Mouse (Mus musculus): ENCODE data around the gene Tcl1.
"Not testable (repeated sequence)": the region's sequence is repeated elsewhere in the genome, so short reads cannot be mapped to it uniquely, and the experiment has no call there.

Gene Tcl1

DNA sequence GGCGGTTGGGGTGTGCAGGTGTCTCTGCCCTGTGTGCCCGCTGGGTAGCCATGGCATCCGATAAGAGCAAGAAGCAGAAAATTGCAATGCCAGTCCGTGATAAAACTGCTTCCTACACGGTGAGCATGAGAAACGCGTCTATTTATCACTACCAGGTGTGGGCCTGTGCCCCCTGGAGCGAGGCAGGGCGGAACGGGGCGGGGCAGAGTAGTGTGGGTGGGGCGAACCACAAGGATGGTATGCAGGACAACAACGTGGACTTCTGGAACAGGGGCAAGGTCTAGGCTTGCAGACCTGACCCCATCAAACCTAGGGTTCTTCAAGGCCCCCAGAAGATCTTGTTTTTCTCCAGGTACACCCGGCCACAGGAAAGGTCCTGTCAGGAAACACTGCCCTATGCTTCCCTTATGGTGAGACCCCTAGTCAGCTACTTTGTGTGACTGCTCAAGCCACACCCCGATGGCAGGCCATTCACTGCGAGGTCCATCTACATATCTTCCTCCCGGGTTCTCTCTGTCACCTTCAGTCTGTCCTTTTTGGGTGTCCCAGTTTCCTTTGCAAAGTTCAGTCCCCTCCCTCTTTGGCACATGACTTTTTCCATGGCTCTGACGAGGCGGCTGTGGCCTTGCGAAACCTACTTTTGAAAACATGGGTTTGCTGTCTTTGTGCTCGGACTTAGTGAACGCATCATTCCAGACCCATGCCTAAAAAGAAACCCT is at the start of gene Tcl1:
Tcl1 (minus strand) TSS at position 193 of the 719 bp plus-strand sequence.
- DNase-seq: no peak

DNA sequence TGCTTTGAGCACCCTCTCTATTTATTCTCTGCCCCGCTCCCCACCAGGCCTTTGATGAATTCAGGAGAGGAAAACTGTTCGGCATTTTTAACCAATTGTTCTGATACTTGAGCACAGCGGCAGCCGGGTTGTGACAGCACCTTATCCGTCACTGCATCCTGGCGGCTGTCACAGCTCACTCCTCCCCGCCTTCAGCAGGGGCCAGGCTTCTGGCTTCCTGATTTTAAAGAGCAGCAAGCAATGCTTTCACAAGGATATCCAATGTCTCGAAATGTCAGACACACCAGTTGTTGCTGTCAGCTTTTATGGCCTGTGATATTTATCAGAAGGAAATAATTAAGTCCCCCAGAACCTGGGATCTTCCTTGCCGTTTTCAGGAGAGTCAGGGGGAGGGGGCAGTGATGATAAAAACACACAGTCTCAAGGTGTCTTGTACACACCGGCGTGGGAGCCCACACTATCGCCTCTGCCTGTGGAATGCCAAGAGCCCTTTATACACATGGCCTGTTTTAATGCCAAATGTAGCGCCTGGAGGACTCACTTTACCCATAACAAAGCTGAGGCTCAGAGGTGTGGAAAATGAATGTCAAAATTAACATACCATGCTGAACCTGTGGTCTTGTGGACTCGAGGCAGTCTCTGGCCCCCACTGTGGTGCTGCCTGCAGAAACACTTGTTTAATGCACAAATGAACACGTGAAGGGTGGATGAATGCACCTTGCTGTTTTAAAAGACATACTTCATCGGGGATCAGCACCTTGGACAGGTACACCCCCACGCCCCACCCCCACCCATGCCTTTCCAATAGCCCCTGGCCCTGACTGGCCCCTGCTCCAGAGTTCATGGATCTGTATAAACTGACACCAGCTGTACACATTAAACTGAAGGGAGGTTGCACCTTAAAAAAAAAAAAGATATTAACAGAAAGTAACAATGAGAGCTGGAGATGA is 48.7 kb upstream of the Tcl1 start:
- no peak for DNase-seq

DNA sequence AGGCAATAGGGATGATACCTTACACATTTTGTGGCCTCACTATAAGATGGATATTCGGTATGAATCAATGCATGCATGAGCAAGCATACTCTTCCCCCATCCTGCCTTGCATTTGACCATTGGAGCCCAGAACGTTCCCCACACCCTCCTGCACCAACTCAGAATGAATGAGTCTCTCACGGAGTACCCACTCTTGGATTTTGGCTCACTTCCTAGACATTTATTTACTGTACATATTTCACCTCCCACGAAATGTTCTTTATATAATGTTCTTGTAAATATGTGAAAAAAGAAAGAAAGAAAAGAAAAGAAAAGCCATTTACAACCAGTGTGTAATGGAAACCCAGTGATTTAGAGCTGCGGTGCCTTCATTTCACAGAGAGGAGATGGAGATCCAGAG is 44.5 kb upstream of the Tcl1 start:
- DNase-seq: no peak

DNA sequence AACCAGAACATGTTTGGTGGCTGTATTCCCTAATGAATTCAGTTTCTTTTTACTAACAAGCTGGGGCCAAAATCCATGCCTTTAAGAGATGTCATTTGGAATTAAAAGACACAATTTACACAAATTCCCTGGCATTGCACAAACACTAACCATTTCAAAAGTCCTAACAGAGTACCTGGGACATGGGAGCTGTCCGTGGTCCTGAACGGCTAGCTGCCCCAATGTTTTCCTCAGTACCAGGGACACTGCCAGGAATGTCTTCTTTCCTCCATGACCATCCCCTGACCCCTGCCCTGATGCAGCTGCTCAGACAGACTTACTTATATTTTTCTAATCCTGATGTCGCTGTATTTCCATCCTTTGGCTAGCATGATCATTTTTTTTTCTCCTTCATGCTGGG is 43.5 kb upstream of the Tcl1 start:
- peak; percentile 76 for DNase-seq

DNA sequence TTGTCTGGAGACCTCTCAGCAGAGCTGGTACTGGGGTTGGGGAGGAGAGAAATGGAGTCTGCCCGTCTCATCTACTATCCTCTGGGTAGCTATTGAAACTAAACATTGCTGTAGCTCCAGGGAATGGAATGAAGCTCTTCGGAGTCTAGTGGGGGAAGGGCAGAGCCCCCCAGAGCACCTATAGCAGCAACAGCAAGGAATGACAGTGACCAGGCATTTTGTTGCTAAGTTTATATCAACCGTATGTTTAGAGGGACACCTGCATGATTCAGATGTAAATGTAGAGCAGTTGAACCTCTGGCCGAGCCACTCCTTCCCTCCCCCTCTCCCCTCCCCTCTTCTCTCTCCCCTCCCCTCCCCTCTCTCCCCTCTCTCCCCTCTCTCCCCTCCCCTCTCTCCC is 36.6 kb upstream of the Tcl1 start:
- DNase-seq: no peak

DNA sequence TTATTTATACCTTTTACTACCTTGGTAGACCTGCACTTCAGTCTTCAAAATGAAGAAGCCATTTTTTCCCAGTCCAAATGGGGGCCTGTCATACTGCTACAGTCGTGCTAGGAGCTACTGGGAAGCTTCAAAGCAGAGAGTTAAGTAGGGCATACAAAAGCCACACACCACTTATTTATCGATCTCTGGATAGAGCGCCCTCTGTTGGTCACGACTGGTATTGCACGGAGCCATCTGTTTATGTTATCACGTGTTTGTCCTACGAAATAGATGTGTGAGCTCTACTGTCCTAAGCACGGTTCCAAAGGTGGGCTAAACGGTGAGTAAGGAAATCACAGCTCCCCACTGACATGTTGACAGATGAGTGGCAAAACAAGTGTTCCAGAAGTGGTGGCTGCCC is 36.2 kb upstream of the Tcl1 start:
- no peak for DNase-seq

DNA sequence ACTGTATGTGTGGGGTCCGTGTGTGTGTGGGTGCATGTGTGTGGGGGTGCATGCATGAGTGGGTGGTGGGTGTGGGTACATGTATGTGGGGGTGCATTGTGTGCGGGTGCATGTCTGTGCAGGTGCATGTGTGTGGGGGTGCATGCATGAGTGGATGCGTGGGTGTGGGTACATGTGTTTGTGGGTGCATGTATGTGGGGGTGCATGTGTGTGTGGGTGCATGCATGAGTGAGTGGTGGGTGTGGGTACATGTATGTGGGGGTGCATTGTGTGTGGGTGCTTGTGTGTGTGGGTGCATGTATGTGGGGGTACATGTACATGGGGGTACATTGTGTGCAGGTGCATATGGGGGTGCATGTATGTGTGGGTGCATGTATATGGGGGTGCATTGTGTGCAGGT is 31.2 kb upstream of the Tcl1 start:
- DNase-seq: no peak

DNA sequence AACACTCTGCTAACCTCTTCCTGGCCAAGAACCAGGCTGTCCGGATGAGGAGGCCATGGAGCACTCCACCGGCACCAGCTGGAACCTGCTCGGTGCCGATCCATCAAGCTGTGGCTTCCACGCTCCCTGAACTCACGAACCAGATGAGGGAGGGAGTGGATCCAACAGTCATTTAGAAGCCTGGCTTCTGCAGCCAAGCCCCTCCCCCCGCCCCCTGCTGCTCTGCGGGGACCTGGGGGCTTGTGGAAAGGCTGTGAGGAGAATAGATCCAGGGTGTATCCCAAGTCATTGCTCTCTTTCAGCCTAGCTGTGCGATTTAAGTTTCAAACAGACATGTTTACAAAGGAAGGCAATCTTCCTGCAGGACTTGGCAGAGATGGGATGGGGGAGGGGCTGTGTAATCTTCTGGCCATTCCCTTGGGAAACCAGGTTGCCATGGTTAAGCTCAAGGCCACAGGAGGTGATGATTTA is 26.2 kb upstream of the Tcl1 start:
- peak; percentile 47 for DNase-seq

DNA sequence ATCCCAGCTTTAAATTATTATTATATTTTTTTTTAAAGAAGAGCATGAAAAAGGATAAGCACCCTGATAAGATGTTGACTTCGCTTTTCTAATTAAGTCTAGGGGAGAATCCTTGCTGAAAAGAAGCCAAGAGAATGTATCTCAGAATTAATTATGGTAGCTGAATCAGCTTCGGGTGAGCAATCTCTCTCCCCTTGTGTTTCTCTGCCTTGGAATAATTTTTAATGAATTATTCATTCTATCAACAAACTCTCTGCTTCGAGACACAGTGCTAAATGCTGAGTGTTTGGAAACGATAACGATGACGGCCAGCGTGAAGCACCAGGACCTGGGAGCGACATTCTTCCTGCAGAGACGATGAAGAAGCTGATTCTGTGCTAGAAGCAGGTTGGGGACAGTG is 16.5 kb upstream of the Tcl1 start:
- DNase-seq: no peak

DNA sequence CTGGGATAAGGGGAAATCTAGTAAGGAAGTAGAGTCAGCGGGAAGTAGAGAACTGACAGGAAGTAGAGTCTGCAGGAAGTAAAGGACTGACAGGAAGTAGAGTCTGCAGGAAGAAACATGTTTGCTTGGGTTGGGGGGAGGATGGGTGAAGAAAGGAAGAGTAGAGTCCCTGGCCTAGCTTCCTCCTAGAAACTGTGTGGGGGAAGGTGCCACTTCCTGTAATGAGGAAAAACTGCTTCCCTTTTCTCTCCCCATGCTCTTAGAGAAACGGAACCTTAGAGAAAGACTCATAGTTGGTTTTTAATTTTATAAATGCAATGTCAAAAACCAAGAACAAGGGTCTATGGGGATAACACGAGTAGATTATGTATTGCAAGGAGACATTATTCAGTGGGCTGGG is 12.5 kb upstream of the Tcl1 start:
- DNase-seq: no peak

DNA sequence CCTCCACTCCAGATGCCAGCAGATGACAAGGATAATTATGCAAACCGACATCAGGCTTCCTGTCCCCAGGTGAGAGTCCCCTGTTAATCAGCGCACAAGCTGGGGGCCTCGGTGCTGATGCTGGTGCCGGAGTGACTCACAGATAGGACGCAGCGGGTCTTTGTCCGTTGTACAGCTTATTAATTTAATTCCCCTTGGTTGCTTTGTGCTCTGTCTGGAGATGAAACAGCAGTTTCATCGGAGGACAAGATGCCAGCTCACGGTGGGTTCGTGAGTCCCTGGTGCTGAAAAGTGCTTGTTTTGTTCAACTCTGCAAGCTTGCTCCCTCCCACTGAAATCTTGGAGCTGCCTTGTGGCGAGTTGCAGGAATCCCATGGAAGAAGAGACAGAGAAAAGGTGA is 11.8 kb upstream of the Tcl1 start:
- DNase-seq: no peak

DNA sequence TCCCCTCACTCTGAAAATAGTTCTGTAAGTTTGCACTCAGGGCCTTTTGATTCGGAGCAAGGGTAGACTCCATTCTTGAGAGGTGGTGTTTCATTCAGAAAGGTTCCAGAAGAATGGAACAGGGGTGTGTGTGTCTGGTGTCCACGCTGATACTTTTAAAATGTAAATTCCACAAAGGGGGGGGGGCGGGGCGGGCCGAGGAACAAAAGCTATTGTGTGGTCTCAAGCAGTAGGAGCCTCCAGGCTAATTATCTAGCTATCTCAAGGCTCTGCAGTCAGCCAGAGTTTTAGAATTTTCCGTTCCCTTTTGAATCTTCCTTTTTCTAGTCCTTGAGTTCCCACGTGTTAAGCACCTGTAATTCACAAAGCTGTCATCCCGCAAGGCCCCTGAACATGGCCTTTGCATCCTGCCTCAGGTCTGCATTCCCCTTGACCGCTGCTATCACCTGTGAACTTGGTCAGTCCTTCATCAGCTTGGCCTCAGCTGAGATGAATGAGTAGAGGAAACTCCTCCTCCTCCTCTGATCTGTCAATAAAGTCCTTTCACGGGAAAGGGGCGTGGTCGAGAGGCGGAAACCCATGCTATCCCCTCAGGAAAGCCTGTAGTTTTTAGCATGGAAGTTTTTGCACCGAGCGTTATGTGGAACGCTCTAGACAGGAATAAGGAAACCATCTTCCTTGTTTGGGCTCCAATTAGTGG is 2.2 kb upstream of the Tcl1 start:
- DNase-seq: no peak

DNA sequence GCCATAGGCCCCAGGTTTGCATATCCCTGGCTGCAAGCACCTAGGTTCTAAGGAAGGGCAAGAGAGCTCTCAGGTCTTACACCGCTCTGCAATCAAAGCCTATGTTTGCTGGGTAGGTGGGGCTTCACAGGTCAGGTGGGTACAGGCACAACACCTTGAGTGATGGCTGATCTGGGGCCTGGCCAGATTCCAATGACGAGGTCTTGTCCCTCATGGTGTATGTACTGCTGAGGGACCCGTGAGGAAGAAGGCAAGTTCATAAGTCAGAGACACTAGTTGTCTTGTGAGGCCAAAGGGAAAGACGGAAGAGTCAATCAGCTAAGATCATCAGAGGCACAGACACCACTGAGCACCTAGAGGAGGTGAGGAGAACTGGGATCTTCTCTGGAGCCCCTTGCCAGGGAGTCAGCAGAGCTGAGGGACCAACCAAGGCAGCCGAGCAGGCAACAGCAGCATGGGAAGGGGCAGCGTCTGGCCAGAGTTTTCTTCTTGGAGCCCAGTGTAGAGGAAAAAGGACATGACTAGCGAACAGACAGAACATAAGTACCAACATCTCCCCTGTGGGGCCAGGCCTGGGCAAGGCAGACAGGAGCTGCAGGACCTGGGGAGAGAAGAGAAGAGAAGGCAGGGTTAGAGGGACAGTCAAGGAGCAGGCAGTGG is 5.4 kb downstream of the Tcl1 start:
- DNase-seq: no peak

DNA sequence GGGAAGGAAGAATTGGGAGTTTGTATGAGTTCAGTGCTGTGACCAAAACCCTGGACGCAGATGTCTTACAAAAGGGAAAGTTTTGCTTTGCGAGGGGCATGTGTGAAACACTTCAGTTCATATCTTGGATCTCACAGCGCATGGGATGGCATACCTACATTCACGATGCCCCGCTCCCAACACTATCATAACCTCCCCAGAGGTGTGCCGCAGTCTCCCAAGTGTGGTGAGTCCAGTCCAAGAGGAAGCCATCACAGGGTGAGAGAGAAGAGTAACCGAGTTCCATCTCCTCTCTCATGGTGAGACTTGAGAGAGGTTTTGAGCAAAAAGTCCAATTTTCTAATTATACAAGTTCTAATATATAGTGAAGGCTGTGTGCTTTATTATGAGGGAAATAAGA is 13.4 kb downstream of the Tcl1 start:
- DNase-seq: no peak

DNA sequence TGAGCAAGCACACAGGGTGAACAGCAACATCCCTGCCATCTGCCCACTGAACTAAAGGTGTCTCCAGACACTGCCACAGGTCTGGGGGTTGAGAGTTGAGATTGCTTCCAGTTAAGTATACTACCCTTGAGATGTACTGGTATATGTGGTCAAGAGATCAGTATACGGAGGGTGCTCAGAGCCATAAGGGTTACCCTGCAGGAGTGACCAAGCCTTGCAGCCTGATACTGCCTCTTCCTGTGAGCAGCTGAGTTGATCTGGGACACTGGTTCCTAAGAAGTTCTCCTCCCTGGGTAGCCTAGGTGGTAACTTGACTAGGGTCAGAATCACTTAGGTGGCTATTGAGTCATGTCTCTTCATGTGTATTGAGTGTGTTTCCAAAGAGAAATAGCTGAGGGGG is 14.2 kb downstream of the Tcl1 start:
- no peak for DNase-seq

DNA sequence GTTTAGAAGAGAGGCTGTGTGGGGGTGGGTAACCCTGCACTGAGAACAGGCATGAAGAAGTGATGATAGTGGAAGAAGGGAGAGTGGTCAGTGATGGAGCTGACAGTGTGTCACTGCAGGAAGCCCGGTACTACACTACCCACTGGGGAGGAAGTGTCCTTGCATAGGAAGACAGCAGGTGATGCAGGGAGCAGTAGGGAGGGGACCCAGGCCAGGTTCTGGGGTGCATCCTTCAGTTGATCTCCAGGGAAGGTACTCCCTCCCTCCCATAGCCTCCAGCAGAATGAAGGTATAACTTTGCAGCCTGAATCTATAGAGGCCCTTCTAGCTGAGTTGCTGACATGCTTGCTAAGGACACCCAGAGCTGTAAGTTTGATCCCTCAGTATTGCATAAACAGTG is 15.5 kb downstream of the Tcl1 start:
- DNase-seq: no peak

DNA sequence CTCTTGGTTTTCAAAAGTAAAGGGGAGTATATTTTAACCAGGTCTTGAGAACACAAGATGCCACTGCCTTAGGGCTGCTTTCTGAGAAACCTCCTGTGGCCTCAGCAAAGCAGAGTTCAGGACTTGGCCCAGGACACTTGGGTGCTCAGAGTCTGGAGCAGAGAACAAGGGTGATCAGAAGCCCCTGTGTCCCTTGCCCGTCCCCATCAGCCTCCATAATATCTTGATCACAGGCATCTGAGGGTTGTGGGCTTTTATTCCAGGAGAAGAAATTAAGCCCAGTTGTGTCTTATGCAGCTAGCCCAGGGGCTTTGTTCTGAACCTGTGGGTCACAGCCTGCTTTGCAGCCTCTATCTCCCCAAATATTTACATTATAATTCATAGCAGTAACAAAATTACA is 20.9 kb downstream of the Tcl1 start, which contains the start of gene Tcl1b4:
Tcl1b4 (plus strand) TSS at position 301 of the 400 bp plus-strand sequence.
- not testable (repeated sequence) for DNase-seq

DNA sequence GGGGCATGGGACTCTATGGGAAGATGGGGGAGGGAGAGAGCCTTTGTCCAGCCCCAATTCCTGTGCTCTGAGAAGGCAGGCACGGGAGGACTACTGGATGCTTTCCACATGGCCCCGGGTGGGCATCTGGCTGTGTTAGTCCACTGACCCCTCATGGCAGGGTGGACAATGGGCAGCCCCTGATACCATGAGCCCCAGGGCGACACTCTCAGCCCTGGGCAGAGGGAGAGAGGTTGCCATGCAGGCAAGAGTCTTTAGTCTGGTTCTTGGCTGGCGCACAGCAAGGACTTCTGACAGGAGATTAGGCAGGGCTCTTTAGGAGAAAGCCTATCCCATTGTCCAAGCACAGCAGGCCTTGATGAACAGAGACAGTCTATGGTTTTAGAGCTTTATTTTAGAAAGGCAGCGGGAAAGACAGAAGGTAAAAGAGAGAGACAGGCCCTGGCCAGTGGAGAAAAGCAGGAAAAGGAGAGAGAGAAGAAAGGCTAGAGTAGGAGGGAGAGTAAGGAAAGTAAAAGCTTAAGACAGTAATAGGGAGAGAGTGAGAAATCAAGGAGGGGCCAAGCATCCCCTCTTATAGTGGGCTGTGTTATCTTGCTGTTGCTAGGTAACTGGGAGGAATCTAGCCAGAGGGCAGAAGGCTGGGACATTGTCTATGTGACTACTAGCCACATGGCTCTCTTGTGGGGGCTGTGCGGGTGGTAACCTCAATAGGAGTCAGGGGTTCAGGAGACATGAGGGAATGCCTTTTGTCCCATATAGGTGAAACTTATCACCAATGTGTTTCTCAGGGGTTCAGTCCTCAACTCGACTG is 22.7 kb downstream of the Tcl1 start:
- not testable (repeated sequence) for DNase-seq

DNA sequence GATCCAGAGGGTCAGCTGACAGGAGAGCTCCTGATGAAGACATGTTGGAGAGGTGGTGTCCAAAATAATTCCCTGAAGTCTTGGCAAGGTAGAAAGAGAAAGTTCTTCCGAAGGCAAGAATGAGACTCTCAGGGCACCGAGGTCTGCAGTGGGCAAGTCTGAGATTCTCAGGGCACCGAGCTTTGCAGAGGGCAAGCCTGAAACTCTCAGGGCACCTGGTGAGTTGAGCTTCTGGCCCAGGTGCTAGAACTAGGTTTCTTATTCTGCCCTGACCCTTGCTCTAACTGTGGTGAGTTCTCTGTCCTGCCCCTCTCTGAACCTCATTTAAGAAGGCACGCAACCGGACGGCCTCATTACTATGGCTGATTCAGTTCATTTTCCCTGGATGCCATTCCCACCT is 31.9 kb downstream of the Tcl1 start, which contains the start of gene Tcl1b3:
Tcl1b3 (plus strand) TSS at position 301 of the 400 bp plus-strand sequence.
- DNase-seq: not testable (repeated sequence)

DNA sequence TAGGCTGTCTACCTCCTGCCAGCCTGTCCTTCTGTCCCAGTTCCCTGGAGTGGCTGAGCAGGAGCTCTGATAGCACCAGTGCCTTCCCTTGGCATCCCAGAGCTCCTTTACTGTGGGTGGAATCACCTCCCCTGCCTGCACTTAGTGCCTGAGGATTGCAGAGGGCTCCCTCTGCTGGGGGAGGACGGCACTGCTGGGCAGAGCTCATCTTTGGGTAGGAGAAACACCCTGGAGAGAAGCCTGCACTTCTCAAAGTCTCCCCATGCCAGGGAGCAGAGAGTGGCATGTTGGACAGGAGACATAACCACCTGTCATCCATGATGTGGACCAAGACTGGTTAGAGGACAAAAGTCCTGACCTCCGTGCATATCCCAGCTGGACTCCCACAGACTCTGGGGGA is 33.6 kb downstream of the Tcl1 start:
- peak; percentile 19 for DNase-seq

DNA sequence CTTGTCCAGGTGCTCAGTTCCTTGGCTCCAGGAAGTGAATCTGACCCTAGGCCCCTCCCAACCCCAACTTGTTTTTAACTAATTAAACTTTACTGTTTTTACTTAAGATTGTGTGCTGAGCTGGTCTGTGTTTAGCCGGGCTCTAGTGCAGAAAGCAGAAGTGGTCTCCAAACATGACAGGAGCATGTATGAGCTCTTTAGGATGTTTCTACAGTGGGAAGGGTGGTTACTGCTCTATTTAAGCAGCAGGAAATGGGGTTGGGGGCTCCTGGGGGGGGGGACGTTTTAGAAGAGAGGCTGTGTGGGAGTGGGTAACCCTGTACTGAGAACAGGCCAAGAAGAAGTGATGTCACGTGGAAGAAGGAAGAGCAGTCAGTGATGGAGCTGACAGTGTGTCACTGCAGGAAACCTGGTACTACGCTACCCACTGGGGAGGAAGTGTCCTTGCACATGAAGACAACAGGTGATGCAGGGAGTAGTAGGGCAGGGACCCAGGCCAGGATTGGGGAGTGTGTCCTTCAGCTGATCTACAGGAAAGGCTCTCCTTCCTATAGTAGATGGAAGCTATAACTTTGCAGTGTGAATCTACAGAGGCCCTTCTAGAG is 41.5 kb downstream of the Tcl1 start:
- DNase-seq: not testable (repeated sequence)
